Mouse (Mus musculus) liver, embryonic 14.5 days (tissue): Measurements from ENCODE around the gene Vamp1.

Source experiments
- CTCF ChIP-seq: IDR thresholded peaks from 2 replicates; pipeline ENCODE4 v1.5.1; 2016; ENCODE audit warnings: antibody characterized with exemption, low read depth, control low read depth
- EP300 ChIP-seq: IDR thresholded peaks from 2 replicates; pipeline ENCODE4 v1.6.1; 2016; ENCODE audit warnings: antibody characterized with exemption, low read depth

DNA sequence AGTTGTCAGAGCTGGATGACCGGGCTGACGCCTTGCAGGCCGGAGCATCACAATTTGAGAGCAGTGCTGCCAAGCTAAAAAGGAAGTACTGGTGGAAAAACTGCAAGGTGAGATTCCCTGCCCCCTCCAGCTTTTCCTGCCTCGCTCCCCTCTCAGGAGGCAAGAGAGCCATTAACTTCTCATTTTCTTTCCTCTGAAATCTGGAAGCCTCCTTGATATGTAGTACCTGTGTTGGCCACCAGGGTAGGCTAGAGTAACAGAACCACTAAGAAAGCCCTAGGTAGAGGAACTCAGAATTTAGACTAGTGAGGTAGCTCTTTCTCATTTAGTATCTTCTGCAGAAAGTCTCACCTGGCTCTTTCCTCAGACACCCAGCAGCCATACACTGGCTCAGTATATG lies 3.6 kb downstream of the Vamp1 start:
- peak; percentile 81 for TF ChIP-seq CTCF
- no peak for TF ChIP-seq EP300
